Mouse (Mus musculus) gastrocnemius, adult 18-20 months (tissue): ENCODE measurements around the gene Ak4. TPM values are rescaled to one million over a fixed set of nuclear protein-coding genes. Genes with fewer than 3 reads are reported as not detected.
A peak's percentile ranks its signal among the peaks of the same experiment; 100 is the strongest.

Source experiments
- DNase-seq: peaks from one replicate; pipeline ENCODE4 v3.0.0; 2021; ENCODE audit warnings: low spot score
- total RNA-seq, 2 experiments: library from RNA; stranded (reverse); gene quantifications; 2 replicates each; pipeline ENCODE4 v1.2.3; 2021

Ak4 gene
- total RNA-seq, 2 experiments from 2014 or later: 4.9 to 6.6 TPM

- no peak for DNase-seq
Measured at GRCm38 (mm10) chr4:101459358-101459757, 40.3 kb downstream of the Ak4 start.

- DNase-seq: no peak
Measured at GRCm38 (mm10) chr4:101460114-101460513, 41.0 kb downstream of the Ak4 start.

GRCm38 (mm10) chr4:101462065-101462464 is 43.0 kb downstream of the Ak4 start:
- no peak for DNase-seq

GRCm38 (mm10) chr4:101466264-101466663 is 47.2 kb downstream of the Ak4 start:
- DNase-seq: no peak

- no peak for DNase-seq
Measured at GRCm38 (mm10) chr4:101469242-101469641, 50.2 kb downstream of the Ak4 start.

- peak; percentile 4 for DNase-seq
Measured at GRCm38 (mm10) chr4:101470543-101470942, 51.5 kb downstream of the Ak4 start.

- DNase-seq: no peak
Measured at GRCm38 (mm10) chr4:101472767-101473166, 53.7 kb downstream of the Ak4 start.

GRCm38 (mm10) chr4:101490320-101490917 is 71.3 kb downstream of the Ak4 start:
- DNase-seq: no peak

- DNase-seq: no peak
Measured at GRCm38 (mm10) chr4:101491704-101492103, 72.6 kb downstream of the Ak4 start.

- no peak for DNase-seq
Measured at GRCm38 (mm10) chr4:101493611-101494197, 74.6 kb downstream of the Ak4 start.

GRCm38 (mm10) chr4:101496188-101496533 is 77.1 kb downstream of the Ak4 start:
- DNase-seq: no peak

- DNase-seq: no peak
Measured at GRCm38 (mm10) chr4:101496534-101497237, 77.6 kb downstream of the Ak4 start, which contains the start of gene Dnajc6. Gene Dnajc6, plus strand, starts transcription at chr4:101496648.

- no peak for DNase-seq
Measured at GRCm38 (mm10) chr4:101497336-101497735, 78.3 kb downstream of the Ak4 start.

- no peak for DNase-seq
Measured at GRCm38 (mm10) chr4:101504470-101505007, 85.5 kb downstream of the Ak4 start.

GRCm38 (mm10) chr4:101505966-101506365 is 86.9 kb downstream of the Ak4 start:
- DNase-seq: no peak

GRCm38 (mm10) chr4:101506372-101506771 is 87.3 kb downstream of the Ak4 start:
- no peak for DNase-seq

GRCm38 (mm10) chr4:101507571-101508422 is 88.7 kb downstream of the Ak4 start:
- no peak for DNase-seq

GRCm38 (mm10) chr4:101508431-101508830 is 89.4 kb downstream of the Ak4 start:
- no peak for DNase-seq

- no peak for DNase-seq
Measured at GRCm38 (mm10) chr4:101508851-101509577, 89.9 kb downstream of the Ak4 start.

- no peak for DNase-seq
Measured at GRCm38 (mm10) chr4:101510111-101510903, 91.2 kb downstream of the Ak4 start.
